22 mouse cellular contexts compared by ENCODE assay signal in genomic region chr14:118606476-118606875, GRCm38 (mm10).
A peak's percentile ranks its signal among the peaks of the same experiment; 100 is the strongest.
DNase-seq lines count a peak whose midpoint lies in the region; ATAC-seq and TF ChIP-seq lines count a peak whose summit lies in the region.
"Had no signal": no experiment of that assay in that cellular context is flagged by ENCODE, and none has a peak within 500 bp of the region (broad histone marks: within the 10 kb centered on the region; RNA-seq: fewer than 3 reads in every experiment).

No protein-coding gene starts in this region.

- no peak overlapping the region for H3K27ac ChIP-seq in hindbrain, embryonic 12.5 days
- H3K27ac ChIP-seq in hindbrain, embryonic 10.5 days, result no peak overlapping the region
- H3K27ac ChIP-seq in lung, postnatal 0 days (ENCODE audit: low read length), result no peak overlapping the region
- H3K27ac ChIP-seq: embryonic facial prominence, embryonic 13.5 days; embryonic facial prominence, embryonic 15.5 days; forebrain, embryonic 10.5 days; forebrain, embryonic 12.5 days had no signal

- WGBS in hindbrain, embryonic 12.5 days, result 91% methylated on average over 9 of the region's 9 CpGs
- 93% methylated on average over 9 of the region's 9 CpGs for WGBS in hindbrain, embryonic 10.5 days
- 59% methylated on average over 9 of the region's 9 CpGs for WGBS in lung, postnatal 0 days

- no peak overlapping the region for H3K4me3 ChIP-seq in hindbrain, embryonic 12.5 days
- H3K4me3 ChIP-seq in hindbrain, embryonic 10.5 days, result no peak overlapping the region
- no peak overlapping the region for H3K4me3 ChIP-seq in lung, postnatal 0 days (ENCODE audit: low read depth, low read length)
- H3K4me3 ChIP-seq: embryonic facial prominence, embryonic 13.5 days; embryonic facial prominence, embryonic 15.5 days; erythroblast, embryonic 14.5 days; forebrain, embryonic 10.5 days; forebrain, embryonic 12.5 days had no signal

- TF ChIP-seq CTCF in lung, postnatal 0 days (IDR thresholded peaks at IDR 0.05), result no peak

- no peaks in the 10 kb centered on the region; the same call in 1 of the 2 replicates for H3K27me3 ChIP-seq in hindbrain, embryonic 12.5 days
- H3K27me3 ChIP-seq in hindbrain, embryonic 10.5 days (ENCODE audit: insufficient read depth, poor library complexity, severe bottlenecking), result peaks cover 5% of the 10 kb centered on the region; the same call in 1 of the 2 replicates
- no peaks in the 10 kb centered on the region for H3K27me3 ChIP-seq in lung, postnatal 0 days (replicated peaks; ENCODE audit: insufficient read depth, low read length)
- H3K27me3 ChIP-seq: embryonic facial prominence, embryonic 13.5 days; embryonic facial prominence, embryonic 15.5 days had no signal

- H3K9ac ChIP-seq in hindbrain, embryonic 12.5 days, result no peak overlapping the region
- no peak overlapping the region for H3K9ac ChIP-seq in lung, postnatal 0 days (replicated peaks; ENCODE audit: low read depth)
- H3K9ac ChIP-seq: embryonic facial prominence, embryonic 13.5 days; embryonic facial prominence, embryonic 15.5 days; forebrain, embryonic 12.5 days had no signal

- H3K4me2 ChIP-seq in hindbrain, embryonic 12.5 days (replicated peaks), result no peak overlapping the region
- no peak overlapping the region for H3K4me2 ChIP-seq in lung, postnatal 0 days (replicated peaks; ENCODE audit: low read depth, low read length)
- H3K4me2 ChIP-seq: embryonic facial prominence, embryonic 13.5 days; embryonic facial prominence, embryonic 15.5 days; forebrain, embryonic 12.5 days had no signal

- peak; percentile 12; the same call in 1 of the 2 replicates for TF ChIP-seq EP300 in lung, postnatal 0 days (IDR thresholded peaks at IDR 0.05)

- no peak for DNase-seq in hindbrain, embryonic 10.5 days (ENCODE audit: low spot score)
- DNase-seq in kidney, postnatal 14 days, result peak; percentile 18
- DNase-seq in kidney, postnatal 4 days, result no peak
- no peak for DNase-seq in lung, postnatal 0 days (ENCODE audit: low spot score)
- DNase-seq in lung, postnatal 25 days (ENCODE audit: low spot score), result no peak
- DNase-seq: adrenal gland, adult 2 months; adrenal gland, postnatal 10 days; adrenal gland, postnatal 25 days; cerebellum, adult 11 months; cerebellum, adult 18-20 months; cerebellum, adult 8-10 months; cerebellum, adult 9-11 months; cerebellum, postnatal 14 days; cerebellum, postnatal 36 days; embryo, embryonic 11 days had no signal

- H3K4me1 ChIP-seq in hindbrain, embryonic 12.5 days, result no peaks in the 10 kb centered on the region; the same call in 1 of the 2 replicates
- peaks cover 12% of the 10 kb centered on the region for H3K4me1 ChIP-seq in hindbrain, embryonic 10.5 days (replicated peaks)
- no peaks in the 10 kb centered on the region; the same call in 1 of the 2 replicates for H3K4me1 ChIP-seq in lung, postnatal 0 days (ENCODE audit: insufficient read depth, low read depth, low read length)
- H3K4me1 ChIP-seq: embryonic facial prominence, embryonic 15.5 days had no signal

- H3K36me3 ChIP-seq in hindbrain, embryonic 12.5 days, result no peaks in the 10 kb centered on the region
- H3K36me3 ChIP-seq in hindbrain, embryonic 10.5 days, result peaks cover 10% of the 10 kb centered on the region
- no peaks in the 10 kb centered on the region for H3K36me3 ChIP-seq in lung, postnatal 0 days (ENCODE audit: insufficient read depth, low read length)
- H3K36me3 ChIP-seq: embryonic facial prominence, embryonic 13.5 days; embryonic facial prominence, embryonic 15.5 days; forebrain, embryonic 12.5 days had no signal

- H3K9me3 ChIP-seq in hindbrain, embryonic 12.5 days (replicated peaks), result no peaks in the 10 kb centered on the region
- no peaks in the 10 kb centered on the region for H3K9me3 ChIP-seq in hindbrain, embryonic 10.5 days
- H3K9me3 ChIP-seq in lung, postnatal 0 days (ENCODE audit: low read length), result no peaks in the 10 kb centered on the region
- H3K9me3 ChIP-seq: embryonic facial prominence, embryonic 13.5 days; embryonic facial prominence, embryonic 15.5 days; forebrain, embryonic 10.5 days; forebrain, embryonic 12.5 days had no signal

- ATAC-seq in hindbrain, embryonic 12.5 days (ENCODE audit: low FRiP score), result 0 out of 2 replicates have a peak, but pooled peaks have one; percentile 8
- no peak for ATAC-seq in lung, postnatal 0 days
- ATAC-seq: forebrain, embryonic 14.5 days had no signal
